Mouse (Mus musculus) erythroblast, adult 5-6 weeks (primary cell): ENCODE results near the gene Sspo. TPM values are rescaled to one million over a fixed set of nuclear protein-coding genes. Genes with fewer than 3 reads are reported as not detected.

Experiments
- ATAC-seq: replicated peaks from 2 replicates; pipeline ENCODE4 v1.8.0; 2016; ENCODE audit warnings: moderate number of reproducible peaks, mild to moderate bottlenecking, moderate TSS enrichment, inconsistent platforms; ENCODE audit not compliant: poor library complexity, low FRiP score, severe bottlenecking
- total RNA-seq, 2 experiments: library from RNA; stranded (forward) in 1 of 2; stranded (reverse) in 1 of 2; fragments of 150-400 nt in 1 of 2; fragments of 200-764, 138-1000 nt in 1 of 2; gene quantifications; 2 replicates each; pipeline versions ENCODE4 v1.2.3 to v1.2.4; 2015 to 2017; ENCODE audit warnings: low replicate concordance in 2 of 2

Gene Sspo
- total RNA-seq (2015; ENCODE audit: low replicate concordance), result not detected in 2 replicates
- not detected in 2 replicates for total RNA-seq (2017; ENCODE audit: low replicate concordance)

DNA sequence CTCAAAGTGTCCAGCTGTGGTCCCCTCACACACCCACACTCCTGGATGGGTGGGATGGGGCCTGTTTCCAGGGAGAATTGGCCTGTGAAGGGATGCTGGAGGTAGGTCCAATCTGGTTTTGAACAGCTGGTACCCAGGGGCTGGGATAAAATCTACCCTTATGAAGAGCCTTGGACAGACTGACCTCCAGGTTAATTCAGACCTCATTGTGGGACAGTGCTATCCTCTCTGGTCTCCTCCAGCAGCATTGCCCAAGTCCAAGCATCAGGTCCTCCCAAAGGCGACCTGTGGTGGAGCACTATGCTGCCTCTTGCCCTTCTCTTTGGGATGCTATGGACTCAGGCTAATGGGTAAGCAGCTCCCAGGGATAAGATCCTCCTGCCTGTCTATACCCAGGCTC lies at the start of gene Sspo:
Sspo (plus strand) TSS at position 301 of the 400 bp plus-strand sequence.
- ATAC-seq, result no peak

DNA sequence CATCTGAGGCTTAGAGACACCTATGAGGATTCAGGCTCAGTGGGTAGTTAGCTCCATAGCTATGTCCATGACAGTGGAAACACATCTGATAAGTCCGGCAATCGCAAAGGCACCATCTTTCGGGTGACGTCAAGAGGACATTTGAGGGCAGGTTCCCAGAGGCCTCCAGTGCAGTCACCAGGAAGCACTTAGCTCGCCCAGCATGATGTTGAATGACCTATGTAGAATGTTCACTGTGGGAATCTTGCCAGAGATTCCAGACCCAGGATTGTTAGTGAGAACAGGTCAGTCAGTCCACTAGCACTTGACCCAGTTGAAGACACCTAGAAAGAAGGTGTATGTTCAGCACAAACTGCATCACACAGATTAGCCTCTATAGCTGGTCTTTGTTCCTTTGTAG lies 48.1 kb upstream of the Sspo start:
- ATAC-seq, result no peak

- ATAC-seq, result no peak
These were observed 44.0 kb upstream of the Sspo start for GRCm38 (mm10) chr6:48404071-48404470.

DNA sequence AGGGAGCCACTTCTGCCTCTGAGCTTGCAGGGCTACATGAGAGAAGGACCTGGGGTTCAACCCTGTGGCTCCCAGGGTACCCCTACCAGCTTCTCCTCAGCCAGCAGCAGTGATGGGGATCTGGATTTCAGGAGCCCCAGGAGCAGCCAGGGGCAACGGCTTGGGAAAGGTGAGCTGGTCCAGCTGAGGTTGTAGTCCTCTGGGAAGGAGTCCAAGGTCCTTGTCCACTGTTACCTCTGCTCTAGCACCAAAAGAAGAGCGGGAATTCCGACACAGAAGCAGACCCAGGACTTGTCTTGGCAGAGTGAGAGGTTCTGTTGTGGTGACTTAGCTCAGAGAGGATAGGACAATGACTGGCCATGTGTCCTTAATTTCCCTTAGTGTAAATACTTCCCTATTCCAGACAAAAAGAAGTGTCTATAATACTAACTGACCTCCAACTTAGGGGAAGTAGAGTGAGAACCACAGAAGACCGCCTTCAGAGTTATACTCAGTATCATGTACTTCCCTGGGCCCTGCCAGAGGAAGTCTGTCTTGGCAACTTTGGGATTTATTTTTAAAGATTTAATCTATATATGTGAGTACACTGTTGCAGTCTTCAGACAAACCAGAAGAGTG lies 38.2 kb upstream of the Sspo start:
- no peak for ATAC-seq

- no peak for ATAC-seq
These were observed 37.5 kb upstream of the Sspo start for GRCm38 (mm10) chr6:48410551-48410950.

DNA sequence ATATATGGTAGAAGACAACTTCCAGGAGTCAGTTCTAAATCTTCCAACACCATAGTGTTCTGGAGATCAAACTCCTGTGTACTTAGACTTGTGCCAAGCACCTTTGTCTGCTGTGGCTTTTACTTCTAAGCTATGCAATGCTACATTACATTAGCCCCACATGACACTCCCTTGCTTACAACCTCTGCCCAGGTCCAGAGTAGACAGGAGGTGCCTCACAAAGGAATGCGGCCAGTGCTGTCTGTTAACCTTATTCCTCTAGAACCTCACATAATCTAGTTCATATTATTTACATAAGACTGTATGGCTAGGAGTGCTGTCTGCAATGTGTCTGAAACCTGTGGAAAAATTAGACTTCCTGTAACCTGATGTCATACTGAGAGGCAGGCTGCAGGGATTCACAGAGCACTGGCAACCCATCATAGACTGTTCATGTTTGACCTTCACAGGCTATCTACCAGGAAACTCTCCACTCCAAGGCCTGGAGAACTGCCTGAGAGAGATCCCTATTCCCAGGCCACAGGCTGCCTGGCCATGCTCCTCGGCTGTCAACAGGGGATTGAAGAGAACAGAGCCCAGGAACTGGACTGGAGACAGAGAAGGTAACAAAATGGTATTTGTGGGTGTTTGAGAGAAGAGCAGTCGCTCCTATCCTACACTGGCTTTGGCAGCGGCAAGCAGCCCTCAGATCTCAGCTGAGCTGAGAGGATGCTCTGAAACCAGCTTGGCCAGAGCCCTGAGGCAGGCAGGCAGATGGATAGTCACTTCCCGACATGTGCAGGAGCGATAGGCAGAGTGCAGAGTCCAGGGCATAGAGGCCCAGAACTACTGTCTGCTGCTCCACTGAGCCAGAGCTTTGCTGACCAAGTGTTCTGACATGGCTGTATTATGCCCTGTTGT lies 36.6 kb upstream of the Sspo start:
- ATAC-seq, result no peak

DNA sequence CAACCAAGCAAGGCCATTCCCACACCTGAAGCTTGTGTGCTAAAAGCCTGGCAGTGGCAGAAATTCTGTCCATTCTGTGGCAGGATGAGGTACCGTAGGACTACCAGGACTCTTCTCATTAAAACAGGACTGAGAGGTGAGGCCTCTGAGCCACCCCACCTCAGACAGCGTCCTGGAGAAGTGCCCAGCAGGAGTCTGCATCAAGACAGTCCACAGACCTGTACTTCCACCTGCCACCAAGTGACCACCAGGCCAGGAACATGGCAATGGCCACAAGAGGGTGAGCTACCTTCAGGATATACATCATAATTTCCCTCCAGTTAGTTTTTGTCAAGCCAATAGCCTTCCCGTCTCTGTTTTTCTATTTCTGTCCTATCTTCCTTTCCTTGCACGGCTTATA lies 35.9 kb upstream of the Sspo start:
- ATAC-seq, result no peak

GRCm38 (mm10) chr6:48412662-48413061 lies 35.4 kb upstream of the Sspo start:
- no peak for ATAC-seq

DNA sequence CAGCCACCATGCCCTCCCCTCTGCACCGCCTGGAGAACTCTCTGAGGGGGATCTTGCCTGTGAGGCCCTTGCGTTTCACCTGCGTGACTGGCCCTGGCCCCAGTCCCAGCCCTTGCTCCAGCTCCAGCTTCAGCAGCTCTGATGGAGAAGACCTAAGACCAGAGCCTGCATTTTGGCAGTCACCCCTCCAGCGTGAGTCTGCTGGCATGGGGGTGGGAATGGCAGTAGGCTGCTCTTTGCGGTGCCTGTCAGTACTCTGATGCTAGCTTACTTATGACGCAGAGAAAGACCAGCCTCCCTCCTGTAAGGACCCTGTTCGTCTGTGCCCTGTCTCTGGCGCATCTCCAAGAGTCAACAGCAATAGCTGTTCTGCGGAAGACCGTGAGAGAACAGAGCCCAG lies 34.9 kb upstream of the Sspo start:
- no peak for ATAC-seq

DNA sequence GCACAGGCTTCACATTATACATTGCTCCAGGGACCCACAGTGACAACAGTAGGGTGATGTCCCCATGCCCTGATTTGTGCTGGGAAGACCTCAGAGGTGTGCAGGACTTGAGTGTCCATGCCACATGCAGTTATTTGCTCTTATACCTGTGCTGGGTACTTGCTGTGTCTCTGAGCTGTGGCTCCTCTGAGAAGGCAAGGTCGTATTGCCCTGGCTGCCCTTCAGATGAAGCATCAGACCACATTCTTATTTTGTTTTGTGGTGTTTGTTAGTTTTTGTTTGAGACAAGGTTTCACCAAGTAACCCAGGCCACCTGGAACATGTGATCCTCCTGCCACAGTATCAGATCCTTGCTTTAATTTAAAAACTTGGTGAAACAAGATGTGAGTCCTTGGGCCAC lies 33.1 kb upstream of the Sspo start:
- no peak for ATAC-seq

GRCm38 (mm10) chr6:48415636-48416035 lies 32.4 kb upstream of the Sspo start:
- ATAC-seq, result no peak

- no peak for ATAC-seq
These were observed 31.5 kb upstream of the Sspo start for GRCm38 (mm10) chr6:48416486-48416885.

DNA sequence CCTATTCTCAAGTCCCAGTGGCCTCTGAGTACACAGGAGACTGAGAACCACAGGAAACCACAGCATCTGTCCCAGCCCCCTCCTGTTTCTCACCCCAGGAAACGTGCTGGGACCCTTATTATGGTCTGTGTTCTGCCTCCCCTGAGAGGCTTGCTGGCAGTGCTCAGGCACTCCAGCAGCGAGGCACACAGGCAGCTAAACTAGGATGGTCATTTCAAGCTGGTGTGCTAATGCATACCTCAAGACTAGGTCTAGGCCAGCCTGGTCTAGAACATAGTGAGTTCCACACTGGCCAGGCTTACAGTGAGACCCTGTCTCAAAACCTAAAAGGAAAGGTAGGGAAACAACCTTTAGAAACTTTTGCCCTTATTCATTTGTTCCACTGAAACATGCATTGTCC lies 27.4 kb upstream of the Sspo start:
- no peak for ATAC-seq

DNA sequence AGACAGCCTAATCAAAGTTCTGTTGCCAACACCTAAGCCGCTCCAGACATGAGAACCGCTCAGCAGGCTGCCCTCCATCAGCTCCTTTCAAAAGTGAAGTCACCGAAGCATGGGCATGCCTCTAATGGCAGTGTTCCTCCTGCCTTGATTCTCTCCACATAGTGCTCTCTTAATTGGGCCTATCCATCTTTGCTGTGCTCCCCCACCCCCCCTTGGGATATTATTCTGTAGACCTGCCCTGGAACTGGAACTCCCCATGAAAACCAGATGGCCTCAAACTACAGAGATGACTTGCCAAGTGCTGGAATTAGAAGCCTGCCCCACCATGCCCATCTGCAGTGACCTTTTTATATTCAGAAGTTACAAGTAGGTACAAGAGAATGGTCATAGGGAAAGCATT lies 24.7 kb upstream of the Sspo start:
- ATAC-seq, result no peak

DNA sequence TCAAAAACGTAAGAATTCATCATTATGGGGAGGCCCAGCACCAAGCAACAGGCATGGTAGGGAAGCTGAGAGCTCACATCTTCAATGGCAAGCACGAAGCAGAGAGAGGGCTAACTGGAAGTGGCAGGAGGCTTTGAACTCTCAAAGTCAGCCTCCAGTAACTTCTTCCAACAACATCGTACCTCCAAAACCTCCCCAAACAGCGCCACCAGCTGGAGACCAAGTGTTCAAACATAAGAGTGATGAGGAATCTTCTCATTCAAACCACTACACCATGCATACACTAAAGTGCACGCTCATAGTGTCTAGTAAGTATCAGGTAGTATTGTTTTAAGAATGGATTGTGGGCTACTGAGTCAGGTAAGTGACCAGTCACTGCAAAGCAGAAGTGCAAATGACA lies 24.0 kb upstream of the Sspo start:
- ATAC-seq, result no peak

DNA sequence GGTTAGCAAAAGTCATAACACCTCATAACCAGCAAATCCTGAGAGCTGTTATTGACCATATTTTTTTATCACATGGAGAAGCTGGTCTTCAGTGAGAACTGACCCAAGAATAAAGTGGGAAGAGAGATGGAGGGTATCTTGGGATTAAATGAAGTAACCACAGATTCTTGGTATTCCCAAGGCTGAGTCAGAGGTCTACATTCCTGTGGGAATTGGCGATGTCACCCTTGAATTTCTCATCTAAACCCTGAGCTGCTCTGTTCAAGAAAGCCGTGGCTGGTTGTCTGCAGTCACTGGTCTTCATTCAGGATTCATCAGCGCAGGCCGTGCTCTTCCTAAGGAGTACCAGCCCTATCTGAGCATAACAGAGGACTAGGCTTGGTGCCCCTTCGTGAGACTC lies 21.1 kb upstream of the Sspo start:
- ATAC-seq, result no peak

- no peak for ATAC-seq
These were observed 19.1 kb upstream of the Sspo start for GRCm38 (mm10) chr6:48428769-48429557.

GRCm38 (mm10) chr6:48430748-48431147 lies 17.3 kb upstream of the Sspo start:
- ATAC-seq, result no peak

DNA sequence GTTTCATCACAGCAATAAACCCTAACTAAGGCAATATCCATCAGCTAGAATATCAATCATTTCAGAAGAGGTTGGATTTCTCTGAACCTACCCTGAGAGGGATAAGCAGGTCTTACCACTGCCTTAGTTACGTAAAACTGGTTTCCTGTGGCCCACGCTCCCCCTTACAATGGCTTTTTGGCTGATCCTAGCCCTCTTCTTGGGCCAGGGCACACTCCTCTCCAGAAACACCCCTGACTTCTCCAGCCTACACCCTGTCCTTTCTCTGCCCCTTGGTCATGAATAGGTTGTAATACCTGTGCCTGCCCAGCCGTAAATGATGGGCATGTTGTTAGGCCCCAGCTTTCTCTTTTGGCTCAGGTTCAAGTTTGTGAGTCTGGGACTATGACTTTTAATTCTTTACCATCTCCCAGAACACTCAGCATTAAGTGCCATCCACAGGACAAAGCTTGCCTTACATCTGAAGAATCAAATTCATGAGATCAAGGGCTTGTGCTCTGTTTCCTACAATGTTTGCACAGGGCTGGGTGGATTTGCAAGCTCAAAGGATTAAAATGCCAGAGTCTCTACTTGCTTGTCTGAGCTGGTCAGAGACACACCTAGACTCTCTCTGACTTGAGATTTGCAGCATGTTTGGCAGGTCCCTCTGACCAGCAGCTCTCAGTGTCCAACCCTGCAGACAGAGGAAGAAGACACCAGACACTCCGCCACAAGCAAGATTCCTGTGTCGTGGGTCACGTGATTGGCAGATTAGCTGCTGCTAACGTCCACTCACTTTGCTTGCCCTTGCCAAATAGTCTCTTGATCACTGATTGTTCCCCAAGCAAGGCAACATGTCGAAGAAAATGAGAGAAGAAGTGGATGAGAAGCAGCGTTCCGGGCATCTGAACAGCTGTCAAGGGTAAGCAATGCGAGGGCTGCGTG lies 14.9 kb upstream of the Sspo start:
- ATAC-seq, result no peak

DNA sequence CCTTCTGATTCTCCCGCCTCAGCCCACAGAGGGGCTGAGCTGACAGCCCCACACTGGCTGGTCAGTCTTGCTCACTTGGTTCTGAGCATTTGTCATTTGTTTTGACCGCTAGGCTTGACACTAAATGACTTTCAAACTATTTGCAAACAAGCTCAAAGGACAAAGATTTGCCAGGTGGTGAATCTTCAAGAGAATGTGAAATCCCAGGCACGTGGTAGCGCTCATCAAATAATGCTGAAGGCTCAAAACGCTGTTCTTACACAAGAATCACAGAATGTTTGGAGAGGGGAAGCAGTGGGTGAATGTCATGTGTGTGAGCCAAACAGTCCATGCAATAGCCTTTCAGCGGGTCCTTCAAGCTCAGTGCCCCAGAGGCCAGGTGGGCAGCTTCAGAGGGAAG lies 13.4 kb upstream of the Sspo start:
- ATAC-seq, result no peak
